Mouse (Mus musculus) right cerebral cortex, postnatal 4 days (tissue): Measurements from ENCODE around the gene 1600002K03Rik.

ENCODE experiments used
- DNase-seq: peaks from one replicate; pipeline ENCODE4 v3.0.0-alpha.2; 2022

1600002K03Rik gene

GRCm38 (mm10) chr10:80168038-80168661 is 4.6 kb upstream of the 1600002K03Rik start:
- DNase-seq = peak; percentile 90

GRCm38 (mm10) chr10:80169070-80169469 is 3.7 kb upstream of the 1600002K03Rik start:
- DNase-seq = no peak

- DNase-seq = no peak
These were observed 3.1 kb upstream of the 1600002K03Rik start for GRCm38 (mm10) chr10:80169651-80170050.

- DNase-seq = no peak
These were observed 2.7 kb upstream of the 1600002K03Rik start for GRCm38 (mm10) chr10:80170052-80170451.

GRCm38 (mm10) chr10:80170601-80171021 is 2.1 kb upstream of the 1600002K03Rik start:
- DNase-seq = no peak

GRCm38 (mm10) chr10:80171252-80171651 is 1.5 kb upstream of the 1600002K03Rik start:
- no peak for DNase-seq

- DNase-seq = no peak
These were observed 801 bp upstream of the 1600002K03Rik start for GRCm38 (mm10) chr10:80171760-80172526.

- no peak for DNase-seq
These were observed 614 bp downstream of the 1600002K03Rik start for GRCm38 (mm10) chr10:80173358-80173757.

- DNase-seq = no peak
These were observed 1.4 kb downstream of the 1600002K03Rik start for GRCm38 (mm10) chr10:80173955-80174640.

- DNase-seq = no peak
These were observed 2.0 kb downstream of the 1600002K03Rik start for GRCm38 (mm10) chr10:80174705-80175104.

- DNase-seq = no peak
These were observed 3.0 kb downstream of the 1600002K03Rik start for GRCm38 (mm10) chr10:80175536-80176269.

GRCm38 (mm10) chr10:80176270-80176834 is 3.6 kb downstream of the 1600002K03Rik start:
- no peak for DNase-seq

GRCm38 (mm10) chr10:80177441-80178279 is 4.9 kb downstream of the 1600002K03Rik start:
- no peak for DNase-seq

- no peak for DNase-seq
These were observed 6.6 kb downstream of the 1600002K03Rik start, which contains the start of gene Efna2 for GRCm38 (mm10) chr10:80179068-80180051. TSS of gene Efna2 (plus strand) at chr10:80179482.

- no peak for DNase-seq
These were observed 7.5 kb downstream of the 1600002K03Rik start for GRCm38 (mm10) chr10:80180288-80180687.

GRCm38 (mm10) chr10:80180823-80181222 is 8.1 kb downstream of the 1600002K03Rik start:
- no peak for DNase-seq

- no peak for DNase-seq
These were observed 9.8 kb downstream of the 1600002K03Rik start for GRCm38 (mm10) chr10:80182547-80182946.

GRCm38 (mm10) chr10:80186649-80187048 is 13.9 kb downstream of the 1600002K03Rik start:
- no peak for DNase-seq

GRCm38 (mm10) chr10:80187739-80188138 is 15.0 kb downstream of the 1600002K03Rik start:
- no peak for DNase-seq

- DNase-seq = no peak
These were observed 15.8 kb downstream of the 1600002K03Rik start for GRCm38 (mm10) chr10:80188453-80189024.
